ENCODE assay signal across 9 mouse cellular contexts in the genomic region with DNA sequence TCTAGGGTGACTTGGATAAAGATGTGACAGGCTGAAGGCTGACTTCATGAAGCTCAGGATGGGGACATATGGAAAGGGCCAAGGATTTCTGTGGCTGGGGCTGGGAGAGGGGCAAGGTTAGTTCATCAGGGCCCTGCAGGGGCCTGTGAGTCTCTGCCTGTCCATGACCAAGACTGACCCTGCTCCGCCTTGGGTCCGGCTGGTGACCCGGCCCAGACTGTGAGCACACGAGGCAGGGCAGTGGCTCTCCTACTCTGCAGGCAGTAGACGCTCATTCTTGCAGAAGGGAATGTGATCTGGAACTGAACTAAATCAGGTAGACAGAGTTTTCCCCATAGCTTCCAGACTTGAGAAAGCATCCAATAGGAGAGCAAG. TPM values are rescaled to one million over a fixed set of nuclear protein-coding genes. Genes with fewer than 3 reads are reported as not detected.
A peak's percentile ranks its signal among the peaks of the same experiment; 100 is the strongest.
DNase-seq lines count a peak whose midpoint lies in the region; ATAC-seq and TF ChIP-seq lines count a peak whose summit lies in the region.
"Had no signal": no experiment of that assay in that cellular context is flagged by ENCODE, and none has a peak within 500 bp of the region (broad histone marks: within the 10 kb centered on the region; RNA-seq: fewer than 3 reads in every experiment).

No protein-coding gene starts in this region.

- H3K36me3 ChIP-seq in heart, postnatal 0 days (replicated peaks; ENCODE audit: control insufficient read depth, insufficient read depth, low read length): no peaks in the 10 kb centered on the region
- H3K36me3 ChIP-seq in embryonic facial prominence, embryonic 10.5 days (replicated peaks): peaks cover 22% of the 10 kb centered on the region
- no peaks in the 10 kb centered on the region; the same call in 1 of the 2 replicates for H3K36me3 ChIP-seq in hindbrain, embryonic 16.5 days (ENCODE audit: control insufficient read depth, insufficient read depth, low read length)
- H3K36me3 ChIP-seq in midbrain, postnatal 0 days (ENCODE audit: insufficient read depth, low read length): peaks cover 19% of the 10 kb centered on the region

- TF ChIP-seq CTCF in heart, postnatal 0 days (IDR thresholded peaks at IDR 0.05; ENCODE audit: low read depth): no peak
- TF ChIP-seq CTCF in midbrain, postnatal 0 days (IDR thresholded peaks at IDR 0.05): no peak

- no peak for DNase-seq in heart, postnatal 0 days (ENCODE audit: low spot score)
- DNase-seq in heart, postnatal 10 days: no peak
- no peak for DNase-seq in embryonic facial prominence, embryonic 10.5 days (ENCODE audit: low spot score)
- DNase-seq in midbrain, postnatal 0 days (ENCODE audit: low spot score): no peak
- no peak for DNase-seq in ovary, adult 18-20 months (ENCODE audit: low spot score)
- no peak for DNase-seq in spleen, postnatal 10 days (ENCODE audit: low spot score in 2 of 2)
- DNase-seq in adrenal gland, adult 2 months: no peak

- no peak for TF ChIP-seq EP300 in heart, postnatal 0 days (IDR thresholded peaks at IDR 0.05; ENCODE audit: low read depth)

- H3K9ac ChIP-seq in heart, postnatal 0 days (replicated peaks; ENCODE audit: low read depth, low read length): no peak overlapping the region
- H3K9ac ChIP-seq in hindbrain, embryonic 16.5 days (ENCODE audit: low read depth, low read length): peak overlapping the region; percentile 62
- H3K9ac ChIP-seq in midbrain, postnatal 0 days (replicated peaks; ENCODE audit: low read length, poor library complexity, severe bottlenecking): peak overlapping the region; percentile 68; the same call in 1 of the 2 replicates

- H3K27me3 ChIP-seq in heart, postnatal 0 days (ENCODE audit: control insufficient read depth, insufficient read depth, low read length): no peaks in the 10 kb centered on the region
- H3K27me3 ChIP-seq in embryonic facial prominence, embryonic 10.5 days (replicated peaks; ENCODE audit: low read depth, poor library complexity, severe bottlenecking): peaks cover 41% of the 10 kb centered on the region
- H3K27me3 ChIP-seq in hindbrain, embryonic 16.5 days (replicated peaks; ENCODE audit: control insufficient read depth, insufficient read depth, low read length): no peaks in the 10 kb centered on the region
- no peaks in the 10 kb centered on the region for H3K27me3 ChIP-seq in midbrain, postnatal 0 days (ENCODE audit: insufficient read depth, low read length)

- no peaks in the 10 kb centered on the region for H3K9me3 ChIP-seq in heart, postnatal 0 days (replicated peaks; ENCODE audit: control insufficient read depth, low read length)
- no peaks in the 10 kb centered on the region for H3K9me3 ChIP-seq in embryonic facial prominence, embryonic 10.5 days
- no peaks in the 10 kb centered on the region for H3K9me3 ChIP-seq in hindbrain, embryonic 16.5 days (ENCODE audit: control insufficient read depth, low read length)
- H3K9me3 ChIP-seq in midbrain, postnatal 0 days (ENCODE audit: low read length): no peaks in the 10 kb centered on the region

- H3K4me2 ChIP-seq in heart, postnatal 0 days (ENCODE audit: low read depth, low read length): peak overlapping the region; percentile 83
- peak overlapping the region; percentile 88 for H3K4me2 ChIP-seq in hindbrain, embryonic 16.5 days (ENCODE audit: low read length)
- H3K4me2 ChIP-seq in midbrain, postnatal 0 days (ENCODE audit: low read depth, low read length, poor library complexity, severe bottlenecking): peak overlapping the region; percentile 79

- peak overlapping the region; percentile 58 for H3K4me3 ChIP-seq in heart, postnatal 0 days (ENCODE audit: low read depth, low read length)
- H3K4me3 ChIP-seq in embryonic facial prominence, embryonic 10.5 days: peak overlapping the region; percentile 78
- peak overlapping the region; percentile 56 for H3K4me3 ChIP-seq in hindbrain, embryonic 16.5 days (ENCODE audit: low read length)
- H3K4me3 ChIP-seq in midbrain, postnatal 0 days (ENCODE audit: low read depth, low read length): peak overlapping the region; percentile 66

- intact Hi-C loops in heart, postnatal 10 days (cut with DNase I): no loop called here

- H3K27ac ChIP-seq in heart, postnatal 0 days (ENCODE audit: low read depth): no peak overlapping the region
- H3K27ac ChIP-seq in embryonic facial prominence, embryonic 10.5 days (replicated peaks): peak overlapping the region; percentile 75
- H3K27ac ChIP-seq in hindbrain, embryonic 16.5 days (ENCODE audit: low read depth, low read length): peak overlapping the region; percentile 83
- H3K27ac ChIP-seq in midbrain, postnatal 0 days (ENCODE audit: low read depth, low read length): peak overlapping the region; percentile 75

- WGBS in heart, postnatal 0 days: 74% methylated on average over 5 of the region's 5 CpGs
- 67% methylated on average over 5 of the region's 5 CpGs for WGBS in embryonic facial prominence, embryonic 10.5 days
- 59% methylated on average over 5 of the region's 5 CpGs for WGBS in hindbrain, embryonic 16.5 days
- 65% methylated on average over 5 of the region's 5 CpGs for WGBS in midbrain, postnatal 0 days

- H3K4me1 ChIP-seq in heart, postnatal 0 days (ENCODE audit: control insufficient read depth, insufficient read depth): peaks cover 26% of the 10 kb centered on the region
- peaks cover 32% of the 10 kb centered on the region for H3K4me1 ChIP-seq in embryonic facial prominence, embryonic 10.5 days
- H3K4me1 ChIP-seq in hindbrain, embryonic 16.5 days (ENCODE audit: control insufficient read depth, insufficient read depth, low read depth, low read length): peaks cover 17% of the 10 kb centered on the region
- H3K4me1 ChIP-seq in midbrain, postnatal 0 days (ENCODE audit: insufficient read depth, low read length): peaks cover 11% of the 10 kb centered on the region; the same call in 1 of the 2 replicates

- no peak for ATAC-seq in heart, postnatal 0 days (ENCODE audit: insufficient read depth, low read depth)
- ATAC-seq in hindbrain, embryonic 16.5 days: peak; percentile 38
- ATAC-seq in midbrain, postnatal 0 days (ENCODE audit: low FRiP score): no peak; the same call in 1 of the 2 replicates

RNA-seq across cellular contexts. Expression of gene Clba1, which starts 0.5 kb away (rescaled TPM):
- 7.1 and 9.4 TPM in 2 replicates for total RNA-seq in heart, postnatal 0 days (2014; rRNA removed; ENCODE audit: low replicate concordance)
- polyA plus RNA-seq in heart, postnatal 0 days (2015; fragmentation: Nextera tagmentation; extraction: Ambion mirVana): 6.7 and 8.2 TPM in 2 replicates
- 1 to 10 TPM; 2.4 to 3.1 TPM for total RNA-seq in heart, postnatal 10 days (2021)
- polyA plus RNA-seq in embryonic facial prominence, embryonic 10.5 days (2016; fragmentation: Nextera tagmentation; extraction: Ambion mirVana): 9.3 and 10.1 TPM in 2 replicates
- polyA plus RNA-seq in hindbrain, embryonic 16.5 days (2015; fragmentation: Nextera tagmentation; extraction: Ambion mirVana): 21.7 and 24.2 TPM in 2 replicates
- total RNA-seq in midbrain, postnatal 0 days (2014; rRNA removed): 13.6 and 23.1 TPM in 2 replicates
- polyA plus RNA-seq in midbrain, postnatal 0 days (2015; fragmentation: Nextera tagmentation; extraction: Ambion mirVana): 25.2 and 25.9 TPM in 2 replicates
- total RNA-seq in adrenal gland, adult 2 months (2021): 10 to 100 TPM in 1 of 2 experiments, 1 to 10 TPM in 1; 4.1 to 14.3 TPM
- polyA plus RNA-seq in adrenal gland, adult 2 months (2012; rRNA removed): 10.2 and 12.4 TPM in 2 replicates

RNA-seq across cellular contexts. Expression of gene Ahnak2, which starts 5.7 kb away (rescaled TPM):
- total RNA-seq in heart, postnatal 0 days (2014; rRNA removed; ENCODE audit: low replicate concordance): 6.8 and 10.5 TPM in 2 replicates
- 2.3 and 2.4 TPM in 2 replicates for polyA plus RNA-seq in heart, postnatal 0 days (2015; fragmentation: Nextera tagmentation; extraction: Ambion mirVana)
- 10 to 100 TPM; 13.6 to 17.4 TPM for total RNA-seq in heart, postnatal 10 days (2021)
- polyA plus RNA-seq in embryonic facial prominence, embryonic 10.5 days (2016; fragmentation: Nextera tagmentation; extraction: Ambion mirVana): 0.04 and 0.20 TPM in 2 replicates
- polyA plus RNA-seq in hindbrain, embryonic 16.5 days (2015; fragmentation: Nextera tagmentation; extraction: Ambion mirVana): 3.4 and 3.7 TPM in 2 replicates
- 5.1 and 6.1 TPM in 2 replicates for total RNA-seq in midbrain, postnatal 0 days (2014; rRNA removed)
- 1.6 and 1.9 TPM in 2 replicates for polyA plus RNA-seq in midbrain, postnatal 0 days (2015; fragmentation: Nextera tagmentation; extraction: Ambion mirVana)
- total RNA-seq in adrenal gland, adult 2 months (2021): 10 to 100 TPM in 1 of 2 experiments, 1 to 10 TPM in 1; 3.6 to 10.0 TPM
- polyA plus RNA-seq in adrenal gland, adult 2 months (2012; rRNA removed): 1.7 and 2.2 TPM in 2 replicates

RNA-seq across cellular contexts. Expression of gene Cdca4, which starts 21.0 kb away (rescaled TPM):
- 27.7 and 32.2 TPM in 2 replicates for total RNA-seq in heart, postnatal 0 days (2014; rRNA removed; ENCODE audit: low replicate concordance)
- polyA plus RNA-seq in heart, postnatal 0 days (2015; fragmentation: Nextera tagmentation; extraction: Ambion mirVana): 18.6 and 19.1 TPM in 2 replicates
- 10 to 100 TPM; 13.7 to 16.6 TPM for total RNA-seq in heart, postnatal 10 days (2021)
- 180 and 183 TPM in 2 replicates for polyA plus RNA-seq in embryonic facial prominence, embryonic 10.5 days (2016; fragmentation: Nextera tagmentation; extraction: Ambion mirVana)
- polyA plus RNA-seq in hindbrain, embryonic 16.5 days (2015; fragmentation: Nextera tagmentation; extraction: Ambion mirVana): 31.3 and 36.7 TPM in 2 replicates
- 19.8 and 22.6 TPM in 2 replicates for total RNA-seq in midbrain, postnatal 0 days (2014; rRNA removed)
- polyA plus RNA-seq in midbrain, postnatal 0 days (2015; fragmentation: Nextera tagmentation; extraction: Ambion mirVana): 20.8 and 22.0 TPM in 2 replicates
- 10 to 100 TPM; 11.0 to 13.0 TPM for total RNA-seq in adrenal gland, adult 2 months (2021)
- polyA plus RNA-seq in adrenal gland, adult 2 months (2012; rRNA removed): 8.1 and 9.4 TPM in 2 replicates

RNA-seq across cellular contexts. Expression of gene Pld4, which starts 47.7 kb away (rescaled TPM):
- total RNA-seq in heart, postnatal 0 days (2014; rRNA removed; ENCODE audit: low replicate concordance): 6.8 and 7.2 TPM in 2 replicates
- polyA plus RNA-seq in heart, postnatal 0 days (2015; fragmentation: Nextera tagmentation; extraction: Ambion mirVana): 3.4 and 4.7 TPM in 2 replicates
- total RNA-seq in heart, postnatal 10 days (2021): 1 to 10 TPM; 5.7 to 5.8 TPM
- polyA plus RNA-seq in embryonic facial prominence, embryonic 10.5 days (2016; fragmentation: Nextera tagmentation; extraction: Ambion mirVana): 3.9 and 4.6 TPM in 2 replicates
- polyA plus RNA-seq in hindbrain, embryonic 16.5 days (2015; fragmentation: Nextera tagmentation; extraction: Ambion mirVana): 5.6 and 7.0 TPM in 2 replicates
- total RNA-seq in midbrain, postnatal 0 days (2014; rRNA removed): 12.2 and 12.6 TPM in 2 replicates
- 8.8 TPM in 2 replicates for polyA plus RNA-seq in midbrain, postnatal 0 days (2015; fragmentation: Nextera tagmentation; extraction: Ambion mirVana)
- total RNA-seq in adrenal gland, adult 2 months (2021): 10 to 100 TPM; 10.1 to 13.0 TPM
- 28.0 and 29.5 TPM in 2 replicates for polyA plus RNA-seq in adrenal gland, adult 2 months (2012; rRNA removed)

RNA-seq across cellular contexts. Expression of gene Gpr132, which starts 59.8 kb away (rescaled TPM):
- total RNA-seq in heart, postnatal 0 days (2014; rRNA removed; ENCODE audit: low replicate concordance): 0.38 TPM in 1 of 2 replicates, not detected in the other
- 0.04 TPM in 1 of 2 replicates, not detected in the other for polyA plus RNA-seq in heart, postnatal 0 days (2015; fragmentation: Nextera tagmentation; extraction: Ambion mirVana)
- total RNA-seq in heart, postnatal 10 days (2021): under 1 TPM; 0.17 to 0.19 TPM
- polyA plus RNA-seq in embryonic facial prominence, embryonic 10.5 days (2016; fragmentation: Nextera tagmentation; extraction: Ambion mirVana): 0.30 TPM in 1 of 2 replicates, not detected in the other
- polyA plus RNA-seq in hindbrain, embryonic 16.5 days (2015; fragmentation: Nextera tagmentation; extraction: Ambion mirVana): 0.08 TPM in 1 of 2 replicates, not detected in the other
- total RNA-seq in midbrain, postnatal 0 days (2014; rRNA removed): 0.16 TPM in 1 of 2 replicates, not detected in the other
- 0.06 TPM in 2 replicates for polyA plus RNA-seq in midbrain, postnatal 0 days (2015; fragmentation: Nextera tagmentation; extraction: Ambion mirVana)
- under 1 TPM; 0.26 to 0.59 TPM for total RNA-seq in adrenal gland, adult 2 months (2021)
- 1.3 TPM in 2 replicates for polyA plus RNA-seq in adrenal gland, adult 2 months (2012; rRNA removed)
- total RNA-seq: left cerebral cortex, postnatal 10 days had no signal
